Mouse (Mus musculus): ENCODE results near the gene Eci2. TPM values are rescaled to one million over a fixed set of nuclear protein-coding genes. Genes with fewer than 3 reads are reported as not detected.

Eci2 gene
- polyA plus RNA-seq (2012; rRNA removed) = 10.2 TPM in 2 replicates

DNA sequence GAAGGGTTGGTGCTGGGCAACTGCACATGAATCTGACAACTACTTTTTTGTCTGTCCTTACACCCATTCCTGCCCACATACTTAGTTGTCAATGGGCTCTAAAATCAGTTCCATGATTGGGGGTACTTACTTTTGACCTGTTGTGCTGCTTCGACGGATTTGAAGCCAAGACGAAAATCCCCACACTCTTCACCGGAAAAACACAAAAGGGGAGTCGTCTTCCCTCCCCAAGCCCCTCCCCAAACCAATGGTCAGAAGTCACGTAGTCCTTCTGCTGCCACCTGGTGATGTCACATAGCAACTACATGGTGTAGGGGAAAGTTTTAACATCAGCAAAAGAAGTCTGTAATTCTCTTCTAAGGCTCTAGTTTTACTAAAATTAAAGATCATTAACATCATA, at the start of gene Eci2:
Gene Eci2, minus strand, starts transcription at position 218 of the 400 bp plus-strand sequence.
- Histone ChIP-seq H3K27ac (ENCODE audit: control insufficient read depth, insufficient read depth, low read depth, low read length) (no peak within 1 kb of the TSS), H3K36me3 (ENCODE audit: control insufficient read depth, insufficient read depth, low read length) (no peaks in the 10 kb centered on the region), H3K27me3 (ENCODE audit: control insufficient read depth, insufficient read depth, low read length) (no peaks in the 10 kb centered on the region), H3K4me1 (ENCODE audit: control insufficient read depth, insufficient read depth, low read length) (no peaks in the 10 kb centered on the region), H3K4me3 (ENCODE audit: control insufficient read depth, low read depth, low read length) (peak within 1 kb of the TSS; percentile 32; the same call in 1 of the 2 replicates)
- peak; percentile 41; the same call in 1 of the 2 replicates for TF ChIP-seq CTCF (IDR thresholded peaks at IDR 0.05; ENCODE audit: control insufficient read depth, insufficient read depth, insufficient replicate concordance, low read depth, low read length)
- no peak for TF ChIP-seq POLR2A (IDR thresholded peaks at IDR 0.05; ENCODE audit: control insufficient read depth, low read depth, low read length)

GRCm38 (mm10) chr13:35074862-35075261, 48.0 kb upstream of the Eci2 start:
- no peaks in the 10 kb centered on the region for H3K4me1 ChIP-seq (ENCODE audit: control insufficient read depth, insufficient read depth, low read length)
- TF ChIP-seq POLR2A (IDR thresholded peaks at IDR 0.05; ENCODE audit: control insufficient read depth, low read depth, low read length) (no peak), CTCF (IDR thresholded peaks at IDR 0.05; ENCODE audit: control insufficient read depth, insufficient read depth, insufficient replicate concordance, low read depth, low read length) (no peak)
- H3K27ac ChIP-seq (ENCODE audit: control insufficient read depth, insufficient read depth, low read depth, low read length) = no peak overlapping the region
- H3K36me3 ChIP-seq (ENCODE audit: control insufficient read depth, insufficient read depth, low read length) = no peaks in the 10 kb centered on the region
- H3K27me3 ChIP-seq (ENCODE audit: control insufficient read depth, insufficient read depth, low read length) = no peaks in the 10 kb centered on the region
- no peak overlapping the region for H3K4me3 ChIP-seq (ENCODE audit: control insufficient read depth, low read depth, low read length)

DNA sequence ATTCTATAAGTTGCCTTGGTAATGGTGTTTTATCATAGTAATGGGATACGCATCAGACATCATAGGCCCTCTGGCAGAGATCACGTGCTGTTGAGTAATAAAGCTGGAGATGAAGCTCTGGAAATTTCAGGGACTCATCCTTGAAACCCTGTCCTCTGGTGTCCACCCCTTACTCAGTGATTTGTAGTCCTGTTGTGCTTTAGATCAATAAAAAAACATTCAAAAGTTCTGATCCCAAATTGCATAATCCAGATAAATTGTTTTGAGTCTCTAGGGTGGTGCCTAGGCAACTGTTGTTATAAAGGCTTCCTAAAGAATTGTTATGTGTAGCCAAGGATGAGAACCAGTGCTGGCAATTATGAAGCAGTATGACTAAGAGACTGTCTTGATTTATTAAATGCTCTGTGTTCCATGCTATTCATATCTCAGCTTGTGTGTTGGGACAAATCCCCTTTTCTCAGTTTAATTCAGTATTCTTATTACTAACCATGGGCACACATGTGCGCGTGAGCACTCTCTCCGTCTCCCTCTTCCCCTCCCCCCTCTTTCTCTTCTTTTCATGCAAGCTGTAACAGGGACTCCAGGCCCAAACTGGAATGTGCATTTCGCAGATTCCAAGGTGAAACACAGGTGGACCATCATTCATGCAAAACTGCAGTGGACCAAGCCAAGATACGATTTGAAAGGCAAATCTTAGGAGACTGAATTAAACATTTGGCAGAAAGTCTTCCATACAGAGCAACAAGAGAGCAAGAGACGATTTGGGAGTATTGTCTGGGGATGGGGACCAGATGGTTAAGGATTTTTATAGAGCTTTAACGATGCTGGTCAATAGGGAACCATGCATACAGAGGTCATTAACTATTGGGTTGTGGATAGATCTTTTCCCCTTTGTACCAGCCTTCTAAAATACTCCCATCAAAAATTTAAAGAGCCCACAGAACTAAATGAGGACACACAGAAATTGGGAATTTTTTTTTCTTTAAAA, 43.9 kb upstream of the Eci2 start:
- TF ChIP-seq CTCF (IDR thresholded peaks at IDR 0.05; ENCODE audit: control insufficient read depth, insufficient read depth, insufficient replicate concordance, low read depth, low read length) (no peak), POLR2A (IDR thresholded peaks at IDR 0.05; ENCODE audit: control insufficient read depth, low read depth, low read length) (no peak)
- Histone ChIP-seq H3K4me3 (ENCODE audit: control insufficient read depth, low read depth, low read length) (no peak overlapping the region), H3K27ac (ENCODE audit: control insufficient read depth, insufficient read depth, low read depth, low read length) (no peak overlapping the region), H3K27me3 (ENCODE audit: control insufficient read depth, insufficient read depth, low read length) (no peaks in the 10 kb centered on the region), H3K4me1 (ENCODE audit: control insufficient read depth, insufficient read depth, low read length) (no peaks in the 10 kb centered on the region; the same call in 1 of the 2 replicates), H3K36me3 (ENCODE audit: control insufficient read depth, insufficient read depth, low read length) (no peaks in the 10 kb centered on the region)

GRCm38 (mm10) chr13:35067084-35067483, 40.2 kb upstream of the Eci2 start:
- Histone ChIP-seq H3K36me3 (ENCODE audit: control insufficient read depth, insufficient read depth, low read length) (no peaks in the 10 kb centered on the region), H3K27ac (ENCODE audit: control insufficient read depth, insufficient read depth, low read depth, low read length) (no peak overlapping the region), H3K4me3 (ENCODE audit: control insufficient read depth, low read depth, low read length) (no peak overlapping the region), H3K27me3 (ENCODE audit: control insufficient read depth, insufficient read depth, low read length) (no peaks in the 10 kb centered on the region), H3K4me1 (ENCODE audit: control insufficient read depth, insufficient read depth, low read length) (no peaks in the 10 kb centered on the region; the same call in 1 of the 2 replicates)
- TF ChIP-seq POLR2A (IDR thresholded peaks at IDR 0.05; ENCODE audit: control insufficient read depth, low read depth, low read length) = no peak
- no peak for TF ChIP-seq CTCF (IDR thresholded peaks at IDR 0.05; ENCODE audit: control insufficient read depth, insufficient read depth, insufficient replicate concordance, low read depth, low read length)

DNA sequence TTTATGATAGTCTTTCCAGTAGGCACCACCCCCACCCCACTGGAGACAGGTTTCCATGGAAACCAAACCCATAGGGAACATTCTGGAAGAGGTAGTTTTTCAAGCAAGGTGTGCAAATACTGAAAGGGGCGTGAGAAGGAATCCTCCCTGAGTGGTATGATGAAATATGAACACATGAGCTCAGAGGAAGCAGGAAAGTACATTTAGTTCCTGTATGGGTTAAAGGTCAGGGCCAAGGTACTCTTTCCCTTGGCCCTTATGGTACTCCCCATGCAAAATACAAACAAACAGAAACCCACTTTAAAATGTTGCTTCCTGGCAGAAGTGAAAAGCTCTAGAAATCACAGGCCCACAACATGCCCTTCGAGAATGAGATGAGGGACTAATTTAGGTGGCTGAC, 39.1 kb upstream of the Eci2 start:
- no peak for TF ChIP-seq POLR2A (IDR thresholded peaks at IDR 0.05; ENCODE audit: control insufficient read depth, low read depth, low read length)
- no peak for TF ChIP-seq CTCF (IDR thresholded peaks at IDR 0.05; ENCODE audit: control insufficient read depth, insufficient read depth, insufficient replicate concordance, low read depth, low read length)
- Histone ChIP-seq H3K27me3 (ENCODE audit: control insufficient read depth, insufficient read depth, low read length) (no peaks in the 10 kb centered on the region), H3K36me3 (ENCODE audit: control insufficient read depth, insufficient read depth, low read length) (no peaks in the 10 kb centered on the region), H3K4me1 (ENCODE audit: control insufficient read depth, insufficient read depth, low read length) (no peaks in the 10 kb centered on the region; the same call in 1 of the 2 replicates), H3K27ac (ENCODE audit: control insufficient read depth, insufficient read depth, low read depth, low read length) (no peak overlapping the region), H3K4me3 (ENCODE audit: control insufficient read depth, low read depth, low read length) (no peak overlapping the region)

- no peaks in the 10 kb centered on the region for H3K27me3 ChIP-seq (ENCODE audit: control insufficient read depth, insufficient read depth, low read length)
- TF ChIP-seq CTCF (IDR thresholded peaks at IDR 0.05; ENCODE audit: control insufficient read depth, insufficient read depth, insufficient replicate concordance, low read depth, low read length) = no peak
- TF ChIP-seq POLR2A (IDR thresholded peaks at IDR 0.05; ENCODE audit: control insufficient read depth, low read depth, low read length) = no peak
These were observed 37.5 kb upstream of the Eci2 start for GRCm38 (mm10) chr13:35064381-35064780.

DNA sequence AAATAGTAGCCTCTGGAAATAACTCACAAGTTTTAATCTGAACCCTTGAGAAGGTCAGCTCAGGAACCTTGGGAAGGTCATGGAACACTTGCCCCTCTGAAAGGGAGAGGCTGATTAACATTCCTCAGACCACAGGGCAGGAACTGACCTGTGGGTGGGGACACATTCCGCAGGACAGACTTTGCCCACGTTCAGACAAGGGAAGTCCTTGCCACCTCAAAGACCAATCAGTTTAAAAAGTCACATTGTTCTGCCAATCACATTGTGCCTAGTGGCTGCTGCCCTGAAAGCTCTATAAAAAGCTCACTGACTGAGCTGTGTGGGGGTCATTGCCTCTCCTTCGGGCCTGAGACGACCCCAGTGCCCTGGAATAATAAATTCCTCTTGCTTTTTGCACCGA, 31.2 kb upstream of the Eci2 start:
- no peak overlapping the region for H3K27ac ChIP-seq (ENCODE audit: control insufficient read depth, insufficient read depth, low read depth, low read length)

More at GRCm38 (mm10) chr13:35064381-35064780, 37.5 kb upstream of the Eci2 start:
- H3K4me3 ChIP-seq (ENCODE audit: control insufficient read depth, low read depth, low read length) = no peak overlapping the region
- H3K4me1 ChIP-seq (ENCODE audit: control insufficient read depth, insufficient read depth, low read length) = no peaks in the 10 kb centered on the region; the same call in 1 of the 2 replicates
- H3K36me3 ChIP-seq (ENCODE audit: control insufficient read depth, insufficient read depth, low read length) = no peaks in the 10 kb centered on the region
- H3K27ac ChIP-seq (ENCODE audit: control insufficient read depth, insufficient read depth, low read depth, low read length) = no peak overlapping the region

More for the DNA sequence above, 31.2 kb upstream of the Eci2 start:
- no peaks in the 10 kb centered on the region for H3K4me1 ChIP-seq (ENCODE audit: control insufficient read depth, insufficient read depth, low read length)
- H3K27me3 ChIP-seq (ENCODE audit: control insufficient read depth, insufficient read depth, low read length) = no peaks in the 10 kb centered on the region
- TF ChIP-seq POLR2A (IDR thresholded peaks at IDR 0.05; ENCODE audit: control insufficient read depth, low read depth, low read length) = no peak
- no peak for TF ChIP-seq CTCF (IDR thresholded peaks at IDR 0.05; ENCODE audit: control insufficient read depth, insufficient read depth, insufficient replicate concordance, low read depth, low read length)
- no peaks in the 10 kb centered on the region for H3K36me3 ChIP-seq (ENCODE audit: control insufficient read depth, insufficient read depth, low read length)
- no peak overlapping the region for H3K4me3 ChIP-seq (ENCODE audit: control insufficient read depth, low read depth, low read length)

All from testis, adult 2 months (tissue).